Mouse (Mus musculus) heart, embryonic 14.5 days (tissue): ENCODE measurements at regions not wholly inside any gene's neighbourhood (a gene's known extent, or its start where the extent isn't known, plus 50 kb on each side); places are given as distances from the start of the nearest gene placed in this dataset.

Experiments
- ATAC-seq: fragments of 200-750 bp; cut with Nextera tagmentation; 2 replicates; pipeline ENCODE4 v1.8.0; 2017; ENCODE audit warnings: low read depth, moderate TSS enrichment; ENCODE audit not compliant: insufficient number of reproducible peaks, insufficient read depth, low FRiP score
- H3K27ac ChIP-seq, 2 experiments: fragments of 200-500 bp in 1 of 2; fragments of 300-500 bp in 1 of 2; sonication (generic) in 1 of 2; replicated peaks in 1 of 2; 2 replicates each; pipeline ENCODE4 v1.5.1; 2012 to 2014; ENCODE audit warnings: low read depth in 2 of 2, low read length in 2 of 2, control low read depth in 1 of 2, mild to moderate bottlenecking in 1 of 2, mixed read lengths in 1 of 2; ENCODE audit not compliant: control insufficient read depth in 1 of 2, insufficient read depth in 1 of 2
- H3K27me3 ChIP-seq: fragments of 300-500 bp; sonication (generic); 2 replicates; pipeline ENCODE4 v1.6.1; 2014; ENCODE audit warnings: mild to moderate bottlenecking, low read length, control low read depth; ENCODE audit not compliant: control insufficient read depth, insufficient read depth
- H3K36me3 ChIP-seq: fragments of 300-500 bp; sonication (generic); 2 replicates; pipeline ENCODE4 v1.6.1; 2014; ENCODE audit warnings: mild to moderate bottlenecking, control low read depth, low read length, mixed read lengths; ENCODE audit not compliant: control insufficient read depth, insufficient read depth
- H3K4me1 ChIP-seq, 2 experiments: fragments of 200-500 bp in 1 of 2; fragments of 300-500 bp in 1 of 2; sonication (generic) in 1 of 2; 2 replicates each; pipeline ENCODE4 v1.6.1; 2012 to 2014; ENCODE audit warnings: low read length in 2 of 2, control low read depth in 1 of 2, mixed read lengths in 1 of 2; ENCODE audit not compliant: control insufficient read depth in 2 of 2, insufficient read depth in 2 of 2
- H3K4me2 ChIP-seq: fragments of 300-500 bp; sonication (generic); 2 replicates; pipeline ENCODE4 v1.6.1; 2014; ENCODE audit warnings: mild to moderate bottlenecking, low read length
- H3K4me3 ChIP-seq, 2 experiments: fragments of 200-500 bp in 1 of 2; fragments of 300-500 bp in 1 of 2; sonication (generic) in 1 of 2; 2 replicates each; pipeline ENCODE4 v1.5.1; 2012 to 2014; ENCODE audit warnings: low read length in 2 of 2, mild to moderate bottlenecking in 2 of 2, control low read depth in 1 of 2, low read depth in 1 of 2, moderate library complexity in 1 of 2; ENCODE audit not compliant: control insufficient read depth in 1 of 2, insufficient read depth in 1 of 2
- H3K9ac ChIP-seq: fragments of 300-500 bp; sonication (generic); 2 replicates; pipeline ENCODE4 v1.6.1; 2014; ENCODE audit warnings: mild to moderate bottlenecking, low read length
- H3K9me3 ChIP-seq: fragments of 300-500 bp; sonication (generic); 2 replicates; pipeline ENCODE4 v1.6.1; 2016; ENCODE audit warnings: low read length, control low read depth; ENCODE audit not compliant: control insufficient read depth
- WGBS: fragments of 180-500 bp; shearing (Covaris S2); extraction: QIAGEN DNeasy Blood & Tissue Kit; methylation state at CpG from one replicate; pipeline ENCODE4 v1.1.7; 2014; 5-methylcytosine and 5-hydroxymethylcytosine counted together

GRCm38 (mm10) chr9:33292116-33292515 is 656.1 kb downstream of the Ets1 start:
- no peak overlapping the region for H3K27ac ChIP-seq
- no peak for ATAC-seq

GRCm38 (mm10) chr9:33295925-33296324 is 659.9 kb downstream of the Ets1 start:
- ATAC-seq: no peak
- WGBS: 11% methylated on average over 2 of the region's 2 CpGs
- H3K9me3 ChIP-seq: no peaks in the 10 kb centered on the region
- no peak overlapping the region for H3K9ac ChIP-seq
- H3K4me3 ChIP-seq: no peak overlapping the region
- H3K4me2 ChIP-seq: no peak overlapping the region
- no peaks in the 10 kb centered on the region for H3K27me3 ChIP-seq
- no peaks in the 10 kb centered on the region for H3K4me1 ChIP-seq
- H3K27ac ChIP-seq: no peak overlapping the region
- H3K36me3 ChIP-seq: no peaks in the 10 kb centered on the region

More at GRCm38 (mm10) chr9:33292116-33292515, 656.1 kb downstream of the Ets1 start:
- no peaks in the 10 kb centered on the region for H3K36me3 ChIP-seq
- no peak overlapping the region for H3K4me3 ChIP-seq
- H3K9ac ChIP-seq: no peak overlapping the region
- H3K27me3 ChIP-seq: no peaks in the 10 kb centered on the region
- no peaks in the 10 kb centered on the region for H3K9me3 ChIP-seq
- H3K4me2 ChIP-seq: no peak overlapping the region
- no peaks in the 10 kb centered on the region for H3K4me1 ChIP-seq

- H3K4me2 ChIP-seq: no peak overlapping the region
- ATAC-seq: no peak
- no peak overlapping the region for H3K4me3 ChIP-seq
- H3K4me1 ChIP-seq: no peaks in the 10 kb centered on the region
- H3K9me3 ChIP-seq: no peaks in the 10 kb centered on the region
- 88% methylated on average over 1 of the region's 1 CpGs for WGBS
- no peaks in the 10 kb centered on the region for H3K36me3 ChIP-seq
- no peak overlapping the region for H3K27ac ChIP-seq
- H3K9ac ChIP-seq: no peak overlapping the region
- H3K27me3 ChIP-seq: no peaks in the 10 kb centered on the region
Measured at GRCm38 (mm10) chr9:33319525-33320025, 683.6 kb downstream of the Ets1 start.

GRCm38 (mm10) chr9:33327722-33328121 is 691.7 kb downstream of the Ets1 start:
- Histone ChIP-seq H3K4me2 (no peak overlapping the region), H3K27ac (no peak overlapping the region), H3K36me3 (no peaks in the 10 kb centered on the region), H3K9ac (no peak overlapping the region), H3K4me1 (no peaks in the 10 kb centered on the region), H3K27me3 (no peaks in the 10 kb centered on the region), H3K4me3 (no peak overlapping the region), H3K9me3 (no peaks in the 10 kb centered on the region)
- WGBS: 50% methylated on average over 2 of the region's 2 CpGs
- no peak for ATAC-seq

- H3K9me3 ChIP-seq: no peaks in the 10 kb centered on the region
- H3K4me2 ChIP-seq: no peak overlapping the region
- no peak overlapping the region for H3K27ac ChIP-seq
- no peak overlapping the region for H3K4me3 ChIP-seq
- H3K36me3 ChIP-seq: no peaks in the 10 kb centered on the region
- ATAC-seq: no peak
- H3K27me3 ChIP-seq: no peaks in the 10 kb centered on the region
- no peaks in the 10 kb centered on the region for H3K4me1 ChIP-seq
- H3K9ac ChIP-seq: no peak overlapping the region
Measured at GRCm38 (mm10) chr9:33350258-33350657, 714.2 kb downstream of the Ets1 start.

GRCm38 (mm10) chr9:33356621-33357020 is 720.6 kb downstream of the Ets1 start:
- Histone ChIP-seq H3K4me2 (no peak overlapping the region), H3K4me3 (no peak overlapping the region), H3K27ac (no peak overlapping the region), H3K4me1 (no peaks in the 10 kb centered on the region), H3K36me3 (no peaks in the 10 kb centered on the region), H3K9me3 (no peaks in the 10 kb centered on the region), H3K9ac (no peak overlapping the region), H3K27me3 (no peaks in the 10 kb centered on the region)
- ATAC-seq: no peak
- WGBS: 66% methylated on average over 2 of the region's 2 CpGs

- 75% methylated on average over 5 of the region's 5 CpGs for WGBS
- H3K9me3 ChIP-seq: no peaks in the 10 kb centered on the region
- H3K4me3 ChIP-seq: no peak overlapping the region
- no peaks in the 10 kb centered on the region for H3K36me3 ChIP-seq
- no peak overlapping the region for H3K4me2 ChIP-seq
- H3K27ac ChIP-seq: no peak overlapping the region
- H3K4me1 ChIP-seq: no peaks in the 10 kb centered on the region
- H3K9ac ChIP-seq: no peak overlapping the region
- H3K27me3 ChIP-seq: no peaks in the 10 kb centered on the region
- ATAC-seq: no peak
Measured at GRCm38 (mm10) chr9:33360966-33361365, 724.9 kb downstream of the Ets1 start.

GRCm38 (mm10) chr9:33389170-33389569 is 753.1 kb downstream of the Ets1 start:
- H3K36me3 ChIP-seq: no peaks in the 10 kb centered on the region
- H3K4me2 ChIP-seq: no peak overlapping the region
- H3K9ac ChIP-seq: no peak overlapping the region
- H3K27me3 ChIP-seq: no peaks in the 10 kb centered on the region
- ATAC-seq: no peak
- H3K27ac ChIP-seq: no peak overlapping the region
- H3K4me3 ChIP-seq: no peak overlapping the region
- H3K9me3 ChIP-seq: no peaks in the 10 kb centered on the region
- H3K4me1 ChIP-seq: no peaks in the 10 kb centered on the region
